Mouse (Mus musculus): ENCODE measurements around the gene Apoa5.

Apoa5 gene

GRCm38 (mm10) chr9:46261131-46261530 is 7.3 kb upstream of the Apoa5 start:
- CTCF ChIA-PET, result no interaction called here

GRCm38 (mm10) chr9:46269125-46269524 is 692 bp downstream of the Apoa5 start:
- CTCF ChIA-PET, result no interaction called here

GRCm38 (mm10) chr9:46270782-46271181 is 2.3 kb downstream of the Apoa5 start:
- CTCF ChIA-PET, result no interaction called here

- CTCF ChIA-PET, result no interaction called here
These were observed 3.6 kb downstream of the Apoa5 start for GRCm38 (mm10) chr9:46272070-46272469.

GRCm38 (mm10) chr9:46272677-46273454 is 4.4 kb downstream of the Apoa5 start, which contains the start of gene Zpr1:
Zpr1 (plus strand) TSS chr9:46273064.
- CTCF ChIA-PET, result no interaction called here

GRCm38 (mm10) chr9:46274494-46274893 is 6.1 kb downstream of the Apoa5 start:
- CTCF ChIA-PET, result no interaction called here

GRCm38 (mm10) chr9:46282631-46283436 is 14.4 kb downstream of the Apoa5 start, which contains the start of gene Bud13:
Bud13 (plus strand) TSS chr9:46283008.
- CTCF ChIA-PET, result interaction anchor here (0.5 kb wide), 1 partner anchor 37 kb away, joined by 3 read pairs; the partner anchor contains the start of gene 4931429L15Rik

GRCm38 (mm10) chr9:46298381-46298780 is 29.9 kb downstream of the Apoa5 start:
- CTCF ChIA-PET, result interaction anchor here (0.6 kb wide), 1 partner anchor 17 kb away, joined by 3 read pairs; no protein-coding TSS in a partner anchor

- CTCF ChIA-PET, result interaction anchor here (0.6 kb wide), 1 partner anchor 592 kb away, joined by 5 read pairs; no protein-coding TSS in a partner anchor
These were observed 33.7 kb downstream of the Apoa5 start for GRCm38 (mm10) chr9:46302142-46302541.

- CTCF ChIA-PET, result no interaction called here
These were observed 40.7 kb downstream of the Apoa5 start for GRCm38 (mm10) chr9:46309121-46309520.

GRCm38 (mm10) chr9:46314507-46314906 is 46.1 kb downstream of the Apoa5 start:
- CTCF ChIA-PET, result interaction anchor here (0.7 kb wide), 1 partner anchor 104 kb away, joined by 5 read pairs; no protein-coding TSS in a partner anchor

GRCm38 (mm10) chr9:46314921-46315320 is 46.5 kb downstream of the Apoa5 start:
- CTCF ChIA-PET, result interaction anchor here (0.7 kb wide), 1 partner anchor 104 kb away, joined by 5 read pairs; no protein-coding TSS in a partner anchor

- CTCF ChIA-PET, result interaction anchor here (0.6 kb wide), 1 partner anchor 17 kb away, joined by 3 read pairs; no protein-coding TSS in a partner anchor
These were observed 47.5 kb downstream of the Apoa5 start for GRCm38 (mm10) chr9:46315807-46316365.

GRCm38 (mm10) chr9:46316388-46316787 is 48.0 kb downstream of the Apoa5 start:
- CTCF ChIA-PET, result no interaction called here

- CTCF ChIA-PET, result no interaction called here
These were observed 48.5 kb downstream of the Apoa5 start for GRCm38 (mm10) chr9:46316909-46317308.

GRCm38 (mm10) chr9:46317957-46318356 is 49.5 kb downstream of the Apoa5 start:
- CTCF ChIA-PET, result no interaction called here

GRCm38 (mm10) chr9:46319886-46320285 is 51.5 kb downstream of the Apoa5 start, which contains the start of gene 4931429L15Rik:
4931429L15Rik (minus strand) TSS chr9:46319986.
- CTCF ChIA-PET, result interaction anchor here (0.7 kb wide), 1 partner anchor 37 kb away, joined by 3 read pairs; the partner anchor contains the start of gene Bud13

- CTCF ChIA-PET, result no interaction called here
These were observed 52.0 kb downstream of the Apoa5 start for GRCm38 (mm10) chr9:46320461-46320860.

Measured in spleen, embryonic (tissue).